Mouse (Mus musculus): ENCODE measurements at regions not wholly inside any gene's neighbourhood (a gene's known extent, or its start where the extent isn't known, plus 50 kb on each side); places are given as distances from the start of the nearest gene placed in this dataset.

DNA sequence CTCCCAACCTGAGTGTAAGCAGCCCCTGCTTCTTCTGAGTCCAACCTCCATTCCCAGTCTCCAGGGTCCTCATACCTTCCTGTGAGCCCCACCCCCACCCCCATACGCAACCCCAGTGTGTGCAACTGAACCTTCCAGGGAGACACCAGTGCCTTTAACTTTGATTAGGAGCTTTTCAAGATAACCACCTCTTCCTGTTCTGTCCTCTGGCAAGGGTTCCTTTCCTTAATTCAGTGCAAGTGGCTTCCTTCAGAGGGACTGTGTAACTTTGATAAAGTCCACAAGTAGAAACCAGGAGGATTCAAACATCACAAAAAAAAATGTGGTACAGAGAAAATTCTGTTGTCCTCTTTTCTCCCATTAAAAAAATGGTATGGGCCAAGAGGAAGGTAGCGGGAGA lies 174.2 kb upstream of the Nfe2l3 start:
- TF ChIP-seq CTCF (IDR thresholded peaks at IDR 0.05; ENCODE audit: insufficient read depth, low read length) (no peak), POLR2A (IDR thresholded peaks at IDR 0.05; ENCODE audit: borderline replicate concordance, extremely low read depth, low read depth, low read length) (no peak)

All from lung, adult 2 months (tissue).